Comparison of ENCODE assay signal across 19 mouse cellular contexts in the genomic region with DNA sequence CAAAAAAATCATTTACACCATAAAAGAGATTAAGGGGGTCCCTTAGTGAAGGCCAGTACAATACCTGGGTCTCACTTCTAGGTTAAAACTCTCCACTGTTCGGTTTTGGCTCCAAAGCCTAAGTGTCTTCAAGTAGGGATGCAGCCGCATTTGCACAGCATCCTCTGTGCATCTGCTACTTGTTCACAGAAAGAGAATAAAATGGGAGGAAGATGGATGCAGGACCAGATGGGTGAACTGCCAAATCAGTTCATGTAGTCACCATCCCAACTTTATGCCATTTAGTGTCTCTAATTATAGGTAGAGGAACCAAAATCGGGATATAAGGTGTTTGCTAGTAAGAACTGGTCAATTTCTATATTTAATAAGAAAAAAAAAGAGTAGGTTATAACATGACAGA.
DNase-seq lines count a peak whose midpoint lies in the region; ATAC-seq lines count a peak whose summit lies in the region.
"Had no signal": no experiment of that assay in that cellular context is flagged by ENCODE, and none has a peak within 500 bp of the region (broad histone marks: within the 10 kb centered on the region; RNA-seq: fewer than 3 reads in every experiment).

No protein-coding gene starts in this region.

- 86% methylated on average over 3 of the region's 3 CpGs for WGBS in midbrain, embryonic 11.5 days
- 94% methylated on average over 3 of the region's 3 CpGs for WGBS in midbrain, embryonic 14.5 days

- no peak overlapping the region for H3K9ac ChIP-seq in midbrain, embryonic 11.5 days (ENCODE audit: low read length)
- H3K9ac ChIP-seq in midbrain, embryonic 14.5 days (replicated peaks; ENCODE audit: low read length), result no peak overlapping the region

- H3K27ac ChIP-seq in midbrain, embryonic 11.5 days (ENCODE audit: low read depth, low read length), result no peak overlapping the region
- H3K27ac ChIP-seq in midbrain, embryonic 14.5 days (replicated peaks; ENCODE audit: low read depth, low read length), result no peak overlapping the region

- H3K36me3 ChIP-seq in midbrain, embryonic 11.5 days (ENCODE audit: control insufficient read depth, insufficient read depth, low read length), result no peaks in the 10 kb centered on the region
- H3K36me3 ChIP-seq in midbrain, embryonic 14.5 days (ENCODE audit: control insufficient read depth, insufficient read depth, low read length), result no peaks in the 10 kb centered on the region
- H3K36me3 ChIP-seq: G1E had no signal

- peak; percentile 52 for ATAC-seq in frontal cortex, adult (ENCODE audit: low TSS enrichment)
- no peak for ATAC-seq in midbrain, embryonic 11.5 days (ENCODE audit: low FRiP score)
- no peak for ATAC-seq in midbrain, embryonic 14.5 days (ENCODE audit: low FRiP score, low TSS enrichment)
- ATAC-seq: activated CD4-positive, CD25-positive, alpha-beta regulatory T cell, adult 4 months; CD4-positive, CD25-positive, alpha-beta regulatory T cell, adult 4 months; Patski had no signal

- H3K4me3 ChIP-seq in midbrain, embryonic 11.5 days (ENCODE audit: low read depth, low read length), result no peak overlapping the region
- no peak overlapping the region for H3K4me3 ChIP-seq in midbrain, embryonic 14.5 days (replicated peaks; ENCODE audit: low read depth, low read length)

- H3K4me1 ChIP-seq in midbrain, embryonic 11.5 days (ENCODE audit: control insufficient read depth, insufficient read depth, low read length), result no peaks in the 10 kb centered on the region
- H3K4me1 ChIP-seq in midbrain, embryonic 14.5 days (ENCODE audit: control insufficient read depth, insufficient read depth, low read length), result no peaks in the 10 kb centered on the region

- no peaks in the 10 kb centered on the region for H3K9me3 ChIP-seq in midbrain, embryonic 11.5 days (ENCODE audit: control insufficient read depth, low read length)
- no peaks in the 10 kb centered on the region for H3K9me3 ChIP-seq in midbrain, embryonic 14.5 days (ENCODE audit: control insufficient read depth, low read length)
- H3K9me3 ChIP-seq: G1E had no signal

- no peaks in the 10 kb centered on the region for H3K27me3 ChIP-seq in midbrain, embryonic 11.5 days (ENCODE audit: control insufficient read depth, insufficient read depth, low read length)
- H3K27me3 ChIP-seq in midbrain, embryonic 14.5 days (ENCODE audit: control insufficient read depth, insufficient read depth, low read length), result no peaks in the 10 kb centered on the region
- H3K27me3 ChIP-seq: CH12.LX, Patski had no signal

- no peak for DNase-seq in frontal cortex, postnatal 36 days (ENCODE audit: low spot score in 2 of 2)
- peak; percentile 76 for DNase-seq in midbrain, embryonic 11.5 days (ENCODE audit: low spot score, missing footprints)
- DNase-seq in midbrain, embryonic 14.5 days, result no peak
- DNase-seq: adrenal gland, adult 2 months; adrenal gland, adult 8-10 months; adrenal gland, postnatal 10 days; adrenal gland, postnatal 14 days; adrenal gland, postnatal 25 days; adrenal gland, postnatal 36 days; B cell, adult 2 months; cerebellum, adult 11 months; cerebellum, adult 11-12 months; cerebellum, adult 18-20 months had no signal

- no peak overlapping the region for H3K4me2 ChIP-seq in midbrain, embryonic 11.5 days
- H3K4me2 ChIP-seq in midbrain, embryonic 14.5 days (ENCODE audit: low read length), result no peak overlapping the region
